Mouse (Mus musculus) MN1 (cell line): ENCODE data around the gene Lcn10.
"Not testable (repeated sequence)": the region's sequence is repeated elsewhere in the genome, so short reads cannot be mapped to it uniquely, and the experiment has no call there.

Source experiments
- DNase-seq: peaks from one replicate; pipeline ENCODE4 v3.0.0-alpha.2; 2016; ENCODE audit warnings: low spot score

Lcn10 gene

GRCm38 (mm10) chr2:25706643-25707481 is 24.3 kb downstream of the Lcn10 start, which contains the start of gene Bmyc:
Gene Bmyc, plus strand, starts transcription at chr2:25706739.
- peak; percentile 81 for DNase-seq

GRCm38 (mm10) chr2:25708121-25708520 is 25.6 kb downstream of the Lcn10 start:
- peak; percentile 42 for DNase-seq

GRCm38 (mm10) chr2:25709056-25709455 is 26.5 kb downstream of the Lcn10 start:
- DNase-seq: not testable (repeated sequence)

GRCm38 (mm10) chr2:25709791-25710190 is 27.3 kb downstream of the Lcn10 start:
- DNase-seq: not testable (repeated sequence)

GRCm38 (mm10) chr2:25711641-25712040 is 29.1 kb downstream of the Lcn10 start:
- DNase-seq: not testable (repeated sequence)

GRCm38 (mm10) chr2:25717222-25717621 is 34.7 kb downstream of the Lcn10 start:
- no peak for DNase-seq

- DNase-seq: no peak
Observed at GRCm38 (mm10) chr2:25733199-25733930, 50.8 kb downstream of the Lcn10 start.
